Mouse (Mus musculus) thymus, postnatal 10 days (tissue): ENCODE results near the gene Arhgef16.

Experiments
- DNase-seq, 2 experiments: peaks; one replicate each; pipeline ENCODE4 v3.0.0; 2021; ENCODE audit warnings: low spot score in 2 of 2

Gene Arhgef16

DNA sequence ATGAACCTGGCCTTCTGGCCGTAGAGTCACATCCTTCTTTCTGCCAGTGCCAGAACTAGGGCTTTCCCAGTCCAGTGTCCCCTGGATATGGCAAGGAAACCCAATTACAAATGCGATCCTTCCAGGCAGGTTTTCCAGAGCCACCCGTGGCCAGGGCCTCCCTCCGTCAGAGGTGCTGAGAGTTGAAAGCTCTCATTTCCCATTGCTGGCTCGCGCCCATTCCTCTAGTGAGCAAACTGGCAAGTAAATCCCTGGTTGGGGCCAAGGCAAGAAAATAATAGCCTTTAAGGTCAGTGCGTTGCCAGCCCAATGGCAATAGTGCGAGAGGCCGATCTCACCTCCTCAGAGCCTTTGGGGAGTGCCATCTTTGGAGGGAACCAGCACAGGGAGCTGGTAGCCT lies 71.9 kb downstream of the Arhgef16 start:
- no peak for DNase-seq
